Mouse (Mus musculus) lung, embryonic 15.5 days (tissue): ENCODE results near the gene Glis3. TPM values are rescaled to one million over a fixed set of nuclear protein-coding genes. Genes with fewer than 3 reads are reported as not detected.

Experiments
- ATAC-seq: fragments of 200-750 bp; cut with Nextera tagmentation; 2 replicates; pipeline ENCODE4 v1.8.0; 2017; ENCODE audit warnings: moderate number of reproducible peaks, borderline replicate concordance; ENCODE audit not compliant: low FRiP score, low TSS enrichment; ENCODE audit errors: extremely low read depth
- H3K27ac ChIP-seq: fragments of 300-500 bp; sonication (generic); 2 replicates; pipeline ENCODE4 v1.5.1; 2015; ENCODE audit warnings: moderate library complexity, mild to moderate bottlenecking, inconsistent platforms
- H3K27me3 ChIP-seq: fragments of 300-500 bp; sonication (generic); 2 replicates; pipeline ENCODE4 v1.6.1; 2015; ENCODE audit warnings: inconsistent platforms
- H3K36me3 ChIP-seq: fragments of 300-500 bp; sonication (generic); 2 replicates; pipeline ENCODE4 v1.6.1; 2015; ENCODE audit warnings: inconsistent platforms
- H3K4me1 ChIP-seq: fragments of 300-500 bp; sonication (generic); 2 replicates; pipeline ENCODE4 v1.6.1; 2015; ENCODE audit warnings: inconsistent platforms
- H3K4me2 ChIP-seq: fragments of 300-500 bp; sonication (generic); 2 replicates; pipeline ENCODE4 v1.6.1; 2015; ENCODE audit warnings: inconsistent platforms, mild to moderate bottlenecking, moderate library complexity
- H3K4me3 ChIP-seq: fragments of 300-500 bp; sonication (generic); 2 replicates; pipeline ENCODE4 v1.5.1; 2015; ENCODE audit warnings: mild to moderate bottlenecking, inconsistent platforms
- H3K9ac ChIP-seq: fragments of 300-500 bp; sonication (generic); 2 replicates; pipeline ENCODE4 v1.6.1; 2015; ENCODE audit warnings: inconsistent platforms
- H3K9me3 ChIP-seq: fragments of 300-500 bp; sonication (generic); 2 replicates; pipeline ENCODE4 v1.6.1; 2016; ENCODE audit warnings: inconsistent platforms
- WGBS: fragments of 180-500 bp; shearing (Covaris S2); methylation state at CpG from one replicate; pipeline ENCODE4 v1.1.7; 2015; 5-methylcytosine and 5-hydroxymethylcytosine counted together
- polyA plus RNA-seq: library from polyadenylated mRNA; unstranded; fragments of >200 nt; fragmentation: Nextera tagmentation; extraction: Ambion mirVana; gene quantifications from 2 replicates; pipeline ENCODE4 v1.2.1, GENCODE M21; 2015

Glis3 gene
- polyA plus RNA-seq, 1 experiment from 2014 or later = 4.5 TPM

- Histone ChIP-seq H3K9ac (no peak overlapping the region), H3K4me3 (no peak overlapping the region), H3K4me2 (no peak overlapping the region), H3K36me3 (no peaks in the 10 kb centered on the region), H3K27ac (no peak overlapping the region), H3K9me3 (no peaks in the 10 kb centered on the region), H3K4me1 (no peaks in the 10 kb centered on the region), H3K27me3 (no peaks in the 10 kb centered on the region)
- ATAC-seq = no peak
- WGBS = 83% methylated on average over 5 of the region's 5 CpGs
These were observed 433.7 kb downstream of the Glis3 start for GRCm38 (mm10) chr19:28246186-28246585.

GRCm38 (mm10) chr19:28238073-28238472 lies 441.8 kb downstream of the Glis3 start:
- Histone ChIP-seq H3K27ac (no peak overlapping the region), H3K4me2 (no peak overlapping the region), H3K4me1 (no peaks in the 10 kb centered on the region), H3K27me3 (no peaks in the 10 kb centered on the region), H3K9ac (no peak overlapping the region), H3K4me3 (no peak overlapping the region), H3K9me3 (no peaks in the 10 kb centered on the region), H3K36me3 (no peaks in the 10 kb centered on the region)
- no peak for ATAC-seq
- 79% methylated on average over 4 of the region's 4 CpGs for WGBS

GRCm38 (mm10) chr19:28237621-28238020 lies 442.3 kb downstream of the Glis3 start:
- no peaks in the 10 kb centered on the region for H3K36me3 ChIP-seq
- H3K9me3 ChIP-seq = no peaks in the 10 kb centered on the region
- no peaks in the 10 kb centered on the region for H3K27me3 ChIP-seq
- H3K9ac ChIP-seq = no peak overlapping the region
- 89% methylated on average over 2 of the region's 2 CpGs for WGBS
- ATAC-seq = no peak
- no peak overlapping the region for H3K4me3 ChIP-seq
- no peak overlapping the region for H3K27ac ChIP-seq
- H3K4me2 ChIP-seq = no peak overlapping the region
- no peaks in the 10 kb centered on the region for H3K4me1 ChIP-seq

- 67% methylated on average over 5 of the region's 5 CpGs for WGBS
- Histone ChIP-seq H3K4me1 (no peaks in the 10 kb centered on the region), H3K9me3 (no peaks in the 10 kb centered on the region), H3K27ac (no peak overlapping the region), H3K36me3 (no peaks in the 10 kb centered on the region), H3K27me3 (no peaks in the 10 kb centered on the region), H3K4me2 (no peak overlapping the region), H3K4me3 (no peak overlapping the region), H3K9ac (no peak overlapping the region)
- ATAC-seq = no peak
These were observed 444.3 kb downstream of the Glis3 start for GRCm38 (mm10) chr19:28235571-28235970.

- Histone ChIP-seq H3K9ac (no peak overlapping the region), H3K4me1 (no peaks in the 10 kb centered on the region), H3K27me3 (no peaks in the 10 kb centered on the region), H3K9me3 (no peaks in the 10 kb centered on the region), H3K27ac (no peak overlapping the region), H3K4me2 (no peak overlapping the region), H3K4me3 (no peak overlapping the region), H3K36me3 (no peaks in the 10 kb centered on the region)
- ATAC-seq = no peak
- WGBS = 83% methylated on average over 9 of the region's 9 CpGs
These were observed 444.8 kb downstream of the Glis3 start for GRCm38 (mm10) chr19:28235096-28235495.

- no peak overlapping the region for H3K27ac ChIP-seq
These were observed 445.2 kb downstream of the Glis3 start for GRCm38 (mm10) chr19:28234676-28235075.

GRCm38 (mm10) chr19:28231511-28231910 lies 448.4 kb downstream of the Glis3 start:
- H3K36me3 ChIP-seq = no peaks in the 10 kb centered on the region
- no peak for ATAC-seq
- no peak overlapping the region for H3K9ac ChIP-seq
- WGBS = 55% methylated on average over 3 of the region's 3 CpGs
- H3K4me1 ChIP-seq = no peaks in the 10 kb centered on the region
- no peak overlapping the region for H3K4me3 ChIP-seq
- no peak overlapping the region for H3K27ac ChIP-seq
- H3K4me2 ChIP-seq = no peak overlapping the region
- no peaks in the 10 kb centered on the region for H3K9me3 ChIP-seq
- H3K27me3 ChIP-seq = no peaks in the 10 kb centered on the region

More at GRCm38 (mm10) chr19:28234676-28235075, 445.2 kb downstream of the Glis3 start:
- H3K27me3 ChIP-seq = no peaks in the 10 kb centered on the region
- H3K4me3 ChIP-seq = no peak overlapping the region
- H3K4me1 ChIP-seq = no peaks in the 10 kb centered on the region
- H3K9ac ChIP-seq = no peak overlapping the region
- H3K9me3 ChIP-seq = no peaks in the 10 kb centered on the region
- no peaks in the 10 kb centered on the region for H3K36me3 ChIP-seq
- no peak for ATAC-seq
- no peak overlapping the region for H3K4me2 ChIP-seq
- WGBS = 91% methylated on average over 2 of the region's 2 CpGs

GRCm38 (mm10) chr19:28227526-28227925 lies 452.4 kb downstream of the Glis3 start:
- H3K27ac ChIP-seq = no peak overlapping the region
- 80% methylated on average over 10 of the region's 10 CpGs for WGBS
- ATAC-seq = no peak
- H3K36me3 ChIP-seq = no peaks in the 10 kb centered on the region
- H3K9me3 ChIP-seq = no peaks in the 10 kb centered on the region
- no peak overlapping the region for H3K4me3 ChIP-seq
- no peak overlapping the region for H3K9ac ChIP-seq
- no peaks in the 10 kb centered on the region for H3K4me1 ChIP-seq
- no peaks in the 10 kb centered on the region for H3K27me3 ChIP-seq
- H3K4me2 ChIP-seq = no peak overlapping the region

- Histone ChIP-seq H3K4me2 (no peak overlapping the region), H3K9me3 (no peaks in the 10 kb centered on the region), H3K4me3 (no peak overlapping the region), H3K36me3 (no peaks in the 10 kb centered on the region), H3K4me1 (no peaks in the 10 kb centered on the region), H3K27ac (no peak overlapping the region), H3K27me3 (no peaks in the 10 kb centered on the region), H3K9ac (no peak overlapping the region)
- 64% methylated on average over 6 of the region's 6 CpGs for WGBS
- no peak for ATAC-seq
These were observed 454.2 kb downstream of the Glis3 start for GRCm38 (mm10) chr19:28225651-28226050.

GRCm38 (mm10) chr19:28211630-28212029 lies 468.2 kb downstream of the Glis3 start:
- no peaks in the 10 kb centered on the region for H3K9me3 ChIP-seq
- H3K4me3 ChIP-seq = no peak overlapping the region
- no peaks in the 10 kb centered on the region for H3K4me1 ChIP-seq
- no peak overlapping the region for H3K27ac ChIP-seq
- ATAC-seq = no peak
- H3K4me2 ChIP-seq = no peak overlapping the region
- H3K36me3 ChIP-seq = no peaks in the 10 kb centered on the region
- 63% methylated on average over 4 of the region's 4 CpGs for WGBS
- no peak overlapping the region for H3K9ac ChIP-seq
- H3K27me3 ChIP-seq = no peaks in the 10 kb centered on the region

Other genes with a start within 250 kb of the Glis3 start
- gene Slc1a1, start 155.0 kb upstream of the Glis3 start, polyA plus RNA-seq = 4.4 and 5.1 TPM in 2 replicates